Comparison of ENCODE assay signal across 8 mouse cellular contexts in genomic region chr8:121125311-121125876, GRCm38 (mm10). TPM values are rescaled to one million over a fixed set of nuclear protein-coding genes. Genes with fewer than 3 reads are reported as not detected.
A peak's percentile ranks its signal among the peaks of the same experiment; 100 is the strongest.
DNase-seq lines count a peak whose midpoint lies in the region; ATAC-seq and TF ChIP-seq lines count a peak whose summit lies in the region.

No protein-coding gene starts in this region.

- H3K27ac ChIP-seq in embryonic facial prominence, embryonic 14.5 days (replicated peaks; ENCODE audit: low read depth, low read length): peak overlapping the region; percentile 63
- H3K27ac ChIP-seq in heart, embryonic 11.5 days (ENCODE audit: low read depth, low read length): peak overlapping the region; percentile 73
- peak overlapping the region; percentile 71; the same call in 1 of the 2 replicates for H3K27ac ChIP-seq in lung, embryonic 14.5 days (ENCODE audit: low read depth)

- peak; percentile 57 for TF ChIP-seq CTCF in lung, embryonic 14.5 days (IDR thresholded peaks at IDR 0.05; ENCODE audit: low read depth)

- H3K4me2 ChIP-seq in embryonic facial prominence, embryonic 14.5 days (ENCODE audit: low read depth, low read length): peak overlapping the region; percentile 68
- H3K4me2 ChIP-seq in heart, embryonic 11.5 days: peak overlapping the region; percentile 78
- H3K4me2 ChIP-seq in lung, embryonic 14.5 days: peak overlapping the region; percentile 68

- WGBS in embryonic facial prominence, embryonic 14.5 days: 0% methylated on average over 28 of the region's 36 CpGs
- WGBS in heart, embryonic 11.5 days (ENCODE audit: insufficient replicate concordance): under 1% methylated on average over 36 of the region's 36 CpGs
- WGBS in lung, embryonic 14.5 days: under 1% methylated on average over 36 of the region's 36 CpGs

- no peaks in the 10 kb centered on the region for H3K36me3 ChIP-seq in embryonic facial prominence, embryonic 14.5 days (ENCODE audit: control insufficient read depth, insufficient read depth, low read length)
- no peaks in the 10 kb centered on the region for H3K36me3 ChIP-seq in heart, embryonic 11.5 days (ENCODE audit: control insufficient read depth, insufficient read depth, low read length)
- no peaks in the 10 kb centered on the region for H3K36me3 ChIP-seq in lung, embryonic 14.5 days (ENCODE audit: insufficient read depth)

- peak; percentile 87 for ATAC-seq in embryonic facial prominence, embryonic 14.5 days (ENCODE audit: low read depth)
- ATAC-seq in heart, embryonic 11.5 days (replicated peaks; ENCODE audit: insufficient number of reproducible peaks, low FRiP score, low TSS enrichment): peak; percentile 73
- ATAC-seq in lung, embryonic 14.5 days (ENCODE audit: insufficient read depth): peak; percentile 74
- no peak for ATAC-seq in erythroid progenitor cell, adult 5-6 weeks (replicated peaks; ENCODE audit: low FRiP score, poor library complexity, severe bottlenecking)

- peaks cover 98% of the 10 kb centered on the region for H3K27me3 ChIP-seq in embryonic facial prominence, embryonic 14.5 days (replicated peaks; ENCODE audit: control insufficient read depth, insufficient read depth, low read length)
- H3K27me3 ChIP-seq in heart, embryonic 11.5 days (ENCODE audit: control insufficient read depth, insufficient read depth, low read length): peaks cover 81% of the 10 kb centered on the region
- H3K27me3 ChIP-seq in lung, embryonic 14.5 days (ENCODE audit: insufficient read depth, low read length): peaks cover 92% of the 10 kb centered on the region

- no peaks in the 10 kb centered on the region for H3K9me3 ChIP-seq in embryonic facial prominence, embryonic 14.5 days (ENCODE audit: control insufficient read depth, low read length)
- no peaks in the 10 kb centered on the region for H3K9me3 ChIP-seq in heart, embryonic 11.5 days (replicated peaks; ENCODE audit: control insufficient read depth, low read length)
- H3K9me3 ChIP-seq in lung, embryonic 14.5 days (ENCODE audit: low read depth, low read length): no peaks in the 10 kb centered on the region

- DNase-seq in layer of hippocampus, adult 11-12 months (ENCODE audit: low spot score): peak; percentile 43
- DNase-seq in layer of hippocampus, adult 9-10 months (ENCODE audit: low spot score): no peak
- peak; percentile 94 for DNase-seq in embryonic facial prominence, embryonic 14.5 days (ENCODE audit: low spot score)
- DNase-seq in kidney, adult 9 months: peak; percentile 68
- DNase-seq in lung, embryonic 14.5 days: peak; percentile 97
- DNase-seq in ovary, postnatal 10 days (ENCODE audit: low spot score): peak; percentile 43

- H3K9ac ChIP-seq in embryonic facial prominence, embryonic 14.5 days (ENCODE audit: low read depth, low read length): peak overlapping the region; percentile 42
- peak overlapping the region; percentile 52; the same call in 1 of the 2 replicates for H3K9ac ChIP-seq in heart, embryonic 11.5 days (ENCODE audit: low read depth, low read length)
- no peak overlapping the region for H3K9ac ChIP-seq in lung, embryonic 14.5 days

- peak overlapping the region; percentile 38 for H3K4me3 ChIP-seq in embryonic facial prominence, embryonic 14.5 days (ENCODE audit: low read depth, low read length)
- H3K4me3 ChIP-seq in heart, embryonic 11.5 days (ENCODE audit: low read depth, low read length): peak overlapping the region; percentile 39
- peak overlapping the region; percentile 36 for H3K4me3 ChIP-seq in lung, embryonic 14.5 days (ENCODE audit: low read depth, low read length)

- peaks cover 16% of the 10 kb centered on the region; the same call in 1 of the 2 replicates for H3K4me1 ChIP-seq in embryonic facial prominence, embryonic 14.5 days (ENCODE audit: control insufficient read depth, insufficient read depth, low read length)
- peaks cover 34% of the 10 kb centered on the region for H3K4me1 ChIP-seq in heart, embryonic 11.5 days (ENCODE audit: control insufficient read depth, insufficient read depth, low read length)
- H3K4me1 ChIP-seq in lung, embryonic 14.5 days (ENCODE audit: insufficient read depth): no peaks in the 10 kb centered on the region; the same call in 1 of the 2 replicates

RNA-seq across cellular contexts. Expression of gene Foxl1, which starts 2.3 kb away (rescaled TPM):
- polyA plus RNA-seq in embryonic facial prominence, embryonic 14.5 days (2014; fragmentation: Nextera tagmentation; extraction: Ambion mirVana): 0.32 and 0.96 TPM in 2 replicates
- 0.69 and 1.2 TPM in 2 replicates for polyA plus RNA-seq in heart, embryonic 11.5 days (2014; fragmentation: Nextera tagmentation; extraction: Ambion mirVana)
- 6.8 and 7.9 TPM in 2 replicates for polyA plus RNA-seq in lung, embryonic 14.5 days (2014; fragmentation: Nextera tagmentation; extraction: Ambion mirVana)
- not detected in 2 replicates for total RNA-seq in erythroid progenitor cell, adult 5-6 weeks (2015; ENCODE audit: low replicate concordance)
- total RNA-seq in erythroid progenitor cell, adult 5-6 weeks (2017; ENCODE audit: low replicate concordance): not detected in 2 replicates

RNA-seq across cellular contexts. Expression of gene Foxc2, which starts 9.4 kb away (rescaled TPM):
- polyA plus RNA-seq in embryonic facial prominence, embryonic 14.5 days (2014; fragmentation: Nextera tagmentation; extraction: Ambion mirVana): 7.4 and 9.4 TPM in 2 replicates
- polyA plus RNA-seq in heart, embryonic 11.5 days (2014; fragmentation: Nextera tagmentation; extraction: Ambion mirVana): 12.7 and 14.1 TPM in 2 replicates
- 1.1 and 1.9 TPM in 2 replicates for polyA plus RNA-seq in lung, embryonic 14.5 days (2014; fragmentation: Nextera tagmentation; extraction: Ambion mirVana)
- total RNA-seq in erythroid progenitor cell, adult 5-6 weeks (2015; ENCODE audit: low replicate concordance): not detected in 2 replicates
- not detected in 2 replicates for total RNA-seq in erythroid progenitor cell, adult 5-6 weeks (2017; ENCODE audit: low replicate concordance)

RNA-seq across cellular contexts. Expression of gene Mthfsd, which starts 17.2 kb away (rescaled TPM):
- polyA plus RNA-seq in embryonic facial prominence, embryonic 14.5 days (2014; fragmentation: Nextera tagmentation; extraction: Ambion mirVana): 46.1 and 56.7 TPM in 2 replicates
- 45.1 and 46.2 TPM in 2 replicates for polyA plus RNA-seq in heart, embryonic 11.5 days (2014; fragmentation: Nextera tagmentation; extraction: Ambion mirVana)
- polyA plus RNA-seq in lung, embryonic 14.5 days (2014; fragmentation: Nextera tagmentation; extraction: Ambion mirVana): 57.6 and 63.1 TPM in 2 replicates
- total RNA-seq in erythroid progenitor cell, adult 5-6 weeks (2015; ENCODE audit: low replicate concordance): 2.9 and 6.7 TPM in 2 replicates
- 6.4 TPM in 2 replicates for total RNA-seq in erythroid progenitor cell, adult 5-6 weeks (2017; ENCODE audit: low replicate concordance)

RNA-seq across cellular contexts. Expression of gene Foxf1, which starts 41.2 kb away (rescaled TPM):
- polyA plus RNA-seq in embryonic facial prominence, embryonic 14.5 days (2014; fragmentation: Nextera tagmentation; extraction: Ambion mirVana): 7.0 and 7.6 TPM in 2 replicates
- polyA plus RNA-seq in heart, embryonic 11.5 days (2014; fragmentation: Nextera tagmentation; extraction: Ambion mirVana): 3.1 and 9.0 TPM in 2 replicates
- 167 and 180 TPM in 2 replicates for polyA plus RNA-seq in lung, embryonic 14.5 days (2014; fragmentation: Nextera tagmentation; extraction: Ambion mirVana)
- not detected in 2 replicates for total RNA-seq in erythroid progenitor cell, adult 5-6 weeks (2015; ENCODE audit: low replicate concordance)
- not detected in 2 replicates for total RNA-seq in erythroid progenitor cell, adult 5-6 weeks (2017; ENCODE audit: low replicate concordance)
